In genomic region chr5:47985198-47985631, GRCm38 (mm10) we compare ENCODE assay signal across 9 mouse cellular contexts. TPM values are rescaled to one million over a fixed set of nuclear protein-coding genes. Genes with fewer than 3 reads are reported as not detected.
A peak's percentile ranks its signal among the peaks of the same experiment; 100 is the strongest.
DNase-seq lines count a peak whose midpoint lies in the region; ATAC-seq lines count a peak whose summit lies in the region.
"Had no signal": no experiment of that assay in that cellular context is flagged by ENCODE, and none has a peak within 500 bp of the region (broad histone marks: within the 10 kb centered on the region; RNA-seq: fewer than 3 reads in every experiment).

No protein-coding gene starts in this region.

- H3K27ac ChIP-seq in heart, embryonic 12.5 days (ENCODE audit: poor library complexity, severe bottlenecking): peak overlapping the region; percentile 22; the same call in 1 of the 2 replicates
- no peak overlapping the region for H3K27ac ChIP-seq in kidney, embryonic 14.5 days (ENCODE audit: low read depth, low read length)

- H3K4me1 ChIP-seq in heart, embryonic 12.5 days (replicated peaks): peaks cover 25% of the 10 kb centered on the region
- H3K4me1 ChIP-seq in kidney, embryonic 14.5 days (ENCODE audit: control insufficient read depth, insufficient read depth, low read length): 0 out of 2 replicates have a peak, but pooled peaks cover 11% of the 10 kb centered on the region

- no peaks in the 10 kb centered on the region for H3K36me3 ChIP-seq in heart, embryonic 12.5 days
- H3K36me3 ChIP-seq in kidney, embryonic 14.5 days (ENCODE audit: control insufficient read depth, insufficient read depth, low read length): peaks cover 5% of the 10 kb centered on the region; the same call in 1 of the 2 replicates

- H3K9me3 ChIP-seq in heart, embryonic 12.5 days (replicated peaks): no peaks in the 10 kb centered on the region
- no peaks in the 10 kb centered on the region for H3K9me3 ChIP-seq in kidney, embryonic 14.5 days (ENCODE audit: control insufficient read depth, low read length)

- DNase-seq in gastrocnemius, postnatal 10 days: peak; percentile 15
- DNase-seq in gastrocnemius, postnatal 36 days: no peak
- peak; percentile 24 for DNase-seq in adrenal gland, postnatal 10 days
- DNase-seq in lung, postnatal 14 days: peak; percentile 30
- DNase-seq in testis, postnatal 10 days (ENCODE audit: low spot score): peak; percentile 47
- no peak for DNase-seq in spleen, postnatal 10 days (ENCODE audit: low spot score in 2 of 2)

- H3K27me3 ChIP-seq in heart, embryonic 12.5 days (replicated peaks): peaks cover 6% of the 10 kb centered on the region; the same call in 1 of the 2 replicates
- no peaks in the 10 kb centered on the region; the same call in 1 of the 2 replicates for H3K27me3 ChIP-seq in kidney, embryonic 14.5 days (ENCODE audit: control insufficient read depth, insufficient read depth, low read length)
- H3K27me3 ChIP-seq: CH12.LX had no signal

- intact Hi-C loops in gastrocnemius, postnatal 36 days (cut with DNase I): no loop called here

- peak overlapping the region; percentile 72 for H3K4me3 ChIP-seq in heart, embryonic 12.5 days
- H3K4me3 ChIP-seq in kidney, embryonic 14.5 days (ENCODE audit: low read length): peak overlapping the region; percentile 74

- under 1% methylated on average over 13 of the region's 13 CpGs for WGBS in heart, embryonic 12.5 days
- WGBS in kidney, embryonic 14.5 days: under 1% methylated on average over 13 of the region's 13 CpGs

- no peak for ATAC-seq in heart, embryonic 12.5 days (ENCODE audit: insufficient number of reproducible peaks, low FRiP score)
- ATAC-seq in kidney, embryonic 14.5 days (ENCODE audit: low FRiP score, low TSS enrichment): peak; percentile 14; the same call in 1 of the 2 replicates

- H3K4me2 ChIP-seq in heart, embryonic 12.5 days: peak overlapping the region; percentile 94
- peak overlapping the region; percentile 91 for H3K4me2 ChIP-seq in kidney, embryonic 14.5 days (replicated peaks; ENCODE audit: low read depth, low read length)

- H3K9ac ChIP-seq in heart, embryonic 12.5 days: peak overlapping the region; percentile 81
- peak overlapping the region; percentile 70 for H3K9ac ChIP-seq in kidney, embryonic 14.5 days (ENCODE audit: low read depth, low read length)

RNA-seq across cellular contexts. Expression of gene Slit2, which starts 2.3 kb away (rescaled TPM):
- 1 to 10 TPM; 4.4 to 7.4 TPM for total RNA-seq in gastrocnemius, postnatal 10 days (2021)
- under 1 TPM; 0.89 to 0.99 TPM for total RNA-seq in gastrocnemius, postnatal 36 days (2021)
- total RNA-seq in adrenal gland, postnatal 10 days (2021): 10 to 100 TPM; 10.8 to 22.4 TPM
- polyA plus RNA-seq in heart, embryonic 12.5 days (2016; fragmentation: Nextera tagmentation; extraction: Ambion mirVana): 70.5 and 83.3 TPM in 2 replicates
- 33.2 and 50.5 TPM in 2 replicates for polyA plus RNA-seq in kidney, embryonic 14.5 days (2014; fragmentation: Nextera tagmentation; extraction: Ambion mirVana)

Comparison
In these comparisons a context has a peak if more than half of its experiments do, and no peak if none do; other contexts are left out.
1. DNase-seq: peak in gastrocnemius, postnatal 10 days (single experiment), adrenal gland, postnatal 10 days (single experiment), lung, postnatal 14 days (single experiment) and testis, postnatal 10 days (single experiment); none in gastrocnemius, postnatal 36 days (0 of 2) and spleen, postnatal 10 days (0 of 2).